Mouse (Mus musculus): ENCODE data around the gene Tnrc6a. TPM values are rescaled to one million over a fixed set of nuclear protein-coding genes. Genes with fewer than 3 reads are reported as not detected.

Tnrc6a gene
- polyA plus RNA-seq, 1 experiment from 2014 or later, result 37.3 TPM

DNA sequence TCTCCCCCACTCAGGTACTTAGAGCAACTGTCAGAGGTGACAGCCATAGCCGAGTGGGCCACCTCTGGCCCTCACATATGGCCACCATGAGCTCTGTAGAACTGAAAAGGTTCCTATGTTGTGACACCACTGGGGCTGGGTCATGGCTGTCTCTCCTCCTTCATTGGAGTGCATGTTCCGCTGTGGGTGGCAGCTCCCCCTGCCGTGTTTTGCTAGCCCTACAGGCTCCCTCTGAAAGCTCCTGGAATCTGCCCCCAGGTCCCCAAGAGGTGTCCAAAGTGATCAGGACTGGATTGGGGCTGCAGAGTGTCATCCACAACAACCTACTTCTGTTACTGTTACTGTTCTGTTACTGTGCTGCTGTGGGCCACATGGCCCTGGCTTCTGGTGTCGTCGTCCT is 88.6 kb downstream of the Tnrc6a start:
- Histone ChIP-seq H3K27me3 (replicated peaks; ENCODE audit: control insufficient read depth, insufficient read depth, low read length) (no peaks in the 10 kb centered on the region), H3K27ac (ENCODE audit: low read length) (no peak overlapping the region), H3K9ac (replicated peaks; ENCODE audit: low read depth, low read length) (no peak overlapping the region), H3K36me3 (ENCODE audit: control insufficient read depth, insufficient read depth) (no peaks in the 10 kb centered on the region), H3K9me3 (ENCODE audit: control insufficient read depth, low read length) (no peaks in the 10 kb centered on the region), H3K4me1 (replicated peaks; ENCODE audit: control insufficient read depth, insufficient read depth, low read length) (no peaks in the 10 kb centered on the region), H3K4me2 (ENCODE audit: low read length) (no peak overlapping the region), H3K4me3 (replicated peaks; ENCODE audit: low read length) (no peak overlapping the region)
- 85% methylated on average over 5 of the region's 5 CpGs for WGBS
- ATAC-seq, result no peak

DNA sequence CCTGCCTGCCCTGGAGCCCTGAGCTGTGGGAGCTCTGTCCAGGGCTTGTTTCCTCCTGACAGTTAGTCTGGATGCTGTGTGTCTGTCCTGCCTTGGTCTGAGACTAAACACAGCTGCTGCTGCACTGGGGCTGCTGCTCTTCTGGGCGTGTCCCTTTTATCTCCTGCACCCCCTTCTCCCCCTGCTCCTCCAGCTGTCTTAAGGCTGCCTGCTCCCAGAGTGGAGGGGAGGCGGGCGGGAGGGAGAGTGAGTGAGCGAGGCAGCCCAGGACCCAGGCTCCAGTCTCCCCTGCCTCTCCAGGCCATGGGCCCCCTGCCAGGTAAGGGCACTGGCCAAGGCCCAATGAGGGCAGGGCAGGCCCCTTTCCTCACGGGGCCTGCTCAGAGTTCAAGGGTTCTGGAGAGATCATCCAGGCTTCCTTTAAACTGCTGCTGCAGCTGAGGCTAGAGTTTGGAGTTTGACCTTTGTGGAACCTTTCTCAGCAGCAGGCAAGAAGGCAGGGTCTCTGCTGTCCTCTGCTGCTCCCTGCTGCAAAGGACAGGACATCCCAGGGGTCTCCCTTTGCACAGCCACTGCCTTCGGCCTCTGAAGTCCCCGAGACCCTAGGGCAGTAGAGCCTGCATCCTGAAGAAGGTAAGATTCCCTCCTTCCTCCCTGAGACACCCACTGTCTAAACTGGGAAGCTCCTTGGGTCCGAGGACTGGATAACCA is 90.8 kb downstream of the Tnrc6a start, which contains the start of gene Slc5a11:
Gene Slc5a11 (plus strand): TSS at position 416 of the 711 bp plus-strand sequence.
- H3K4me1 ChIP-seq (replicated peaks; ENCODE audit: control insufficient read depth, insufficient read depth, low read length), result no peaks in the 10 kb centered on the region
- no peak within 1 kb of the TSS for H3K27ac ChIP-seq (ENCODE audit: low read length)
- no peak within 1 kb of the TSS for H3K4me3 ChIP-seq (replicated peaks; ENCODE audit: low read length)
- no peak within 1 kb of the TSS for H3K4me2 ChIP-seq (ENCODE audit: low read length)
- H3K9me3 ChIP-seq (ENCODE audit: control insufficient read depth, low read length), result no peaks in the 10 kb centered on the region
- no peaks in the 10 kb centered on the region for H3K36me3 ChIP-seq (ENCODE audit: control insufficient read depth, insufficient read depth)
- no peak within 1 kb of the TSS for H3K9ac ChIP-seq (replicated peaks; ENCODE audit: low read depth, low read length)
- no peaks in the 10 kb centered on the region for H3K27me3 ChIP-seq (replicated peaks; ENCODE audit: control insufficient read depth, insufficient read depth, low read length)
- no peak for ATAC-seq
- WGBS, result 30% methylated on average over 8 of the region's 8 CpGs

DNA sequence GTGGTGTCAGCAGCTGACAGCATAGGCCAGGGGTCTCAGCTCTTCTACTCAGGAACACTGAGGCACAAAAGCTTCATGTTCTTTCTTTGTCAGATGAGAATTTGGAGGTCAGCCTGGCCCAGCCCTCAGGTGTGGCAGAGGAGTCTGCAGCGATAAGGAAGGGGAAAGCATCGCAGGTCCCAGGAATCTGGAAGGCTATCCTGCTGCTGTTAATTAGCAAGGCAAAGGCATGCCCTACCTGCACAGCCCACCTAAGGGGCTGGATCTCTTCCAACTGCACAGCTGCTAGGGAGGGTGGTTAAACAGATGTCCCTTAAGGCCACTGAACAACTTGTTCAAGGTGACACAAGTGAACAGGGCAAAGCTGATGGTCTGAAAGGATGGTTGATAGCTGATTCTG is 91.5 kb downstream of the Tnrc6a start:
- H3K4me3 ChIP-seq (replicated peaks; ENCODE audit: low read length), result no peak overlapping the region
- no peak overlapping the region for H3K27ac ChIP-seq (ENCODE audit: low read length)
- H3K27me3 ChIP-seq (replicated peaks; ENCODE audit: control insufficient read depth, insufficient read depth, low read length), result no peaks in the 10 kb centered on the region
- no peaks in the 10 kb centered on the region for H3K9me3 ChIP-seq (ENCODE audit: control insufficient read depth, low read length)
- no peaks in the 10 kb centered on the region for H3K4me1 ChIP-seq (replicated peaks; ENCODE audit: control insufficient read depth, insufficient read depth, low read length)
- H3K9ac ChIP-seq (replicated peaks; ENCODE audit: low read depth, low read length), result no peak overlapping the region
- H3K36me3 ChIP-seq (ENCODE audit: control insufficient read depth, insufficient read depth), result no peaks in the 10 kb centered on the region
- no peak for ATAC-seq
- H3K4me2 ChIP-seq (ENCODE audit: low read length), result no peak overlapping the region
- WGBS, result 56% methylated on average over 2 of the region's 2 CpGs

DNA sequence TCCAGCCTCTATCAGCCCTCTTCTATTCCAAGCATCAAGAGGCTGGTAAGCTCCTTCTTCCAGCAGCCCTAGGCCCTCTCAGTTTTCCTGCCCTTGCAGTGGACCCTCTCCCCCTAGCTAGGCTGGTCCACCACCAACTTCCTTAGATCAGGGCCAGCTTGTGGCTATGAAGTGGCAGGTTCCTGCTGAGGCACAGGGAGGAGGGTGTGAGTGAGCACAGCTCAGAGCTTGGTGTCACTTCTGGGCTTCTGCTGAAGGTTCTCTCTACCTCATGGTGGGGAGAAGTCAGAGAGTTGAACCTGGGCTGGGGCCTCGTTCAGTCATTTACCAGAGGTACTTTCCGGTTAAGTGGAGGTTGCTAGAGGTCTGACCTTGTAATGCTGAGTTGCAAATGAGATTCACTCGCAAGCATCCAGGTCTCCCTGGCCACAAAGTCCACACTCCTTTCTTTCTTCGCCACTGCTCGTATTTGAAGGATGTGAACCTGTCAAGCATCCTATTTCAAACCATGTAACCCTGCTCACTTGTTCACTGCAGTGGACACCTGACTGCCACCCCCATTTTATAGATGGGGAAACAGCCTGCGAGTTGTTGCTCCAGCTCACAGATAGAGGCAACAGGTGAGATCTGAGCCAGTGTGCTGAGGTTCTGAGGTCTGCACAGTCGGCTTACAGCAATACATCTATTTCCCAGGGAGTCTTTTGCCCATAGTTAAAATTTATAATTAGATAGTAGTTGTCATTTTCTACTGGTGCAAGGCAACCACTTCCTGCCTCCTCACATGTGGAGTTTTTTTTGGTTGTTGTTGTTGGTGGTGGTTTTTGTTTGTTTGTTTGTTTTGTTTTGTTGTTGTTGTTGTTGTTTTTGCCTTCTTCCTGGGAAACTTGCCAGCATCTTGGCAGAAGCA is 94.0 kb downstream of the Tnrc6a start:
- Histone ChIP-seq H3K36me3 (ENCODE audit: control insufficient read depth, insufficient read depth) (no peaks in the 10 kb centered on the region), H3K27me3 (replicated peaks; ENCODE audit: control insufficient read depth, insufficient read depth, low read length) (no peaks in the 10 kb centered on the region), H3K9me3 (ENCODE audit: control insufficient read depth, low read length) (no peaks in the 10 kb centered on the region), H3K4me3 (replicated peaks; ENCODE audit: low read length) (no peak overlapping the region), H3K9ac (replicated peaks; ENCODE audit: low read depth, low read length) (no peak overlapping the region), H3K4me2 (ENCODE audit: low read length) (no peak overlapping the region), H3K27ac (ENCODE audit: low read length) (no peak overlapping the region), H3K4me1 (replicated peaks; ENCODE audit: control insufficient read depth, insufficient read depth, low read length) (no peaks in the 10 kb centered on the region)
- 82% methylated on average over 7 of the region's 7 CpGs for WGBS
- no peak for ATAC-seq

DNA sequence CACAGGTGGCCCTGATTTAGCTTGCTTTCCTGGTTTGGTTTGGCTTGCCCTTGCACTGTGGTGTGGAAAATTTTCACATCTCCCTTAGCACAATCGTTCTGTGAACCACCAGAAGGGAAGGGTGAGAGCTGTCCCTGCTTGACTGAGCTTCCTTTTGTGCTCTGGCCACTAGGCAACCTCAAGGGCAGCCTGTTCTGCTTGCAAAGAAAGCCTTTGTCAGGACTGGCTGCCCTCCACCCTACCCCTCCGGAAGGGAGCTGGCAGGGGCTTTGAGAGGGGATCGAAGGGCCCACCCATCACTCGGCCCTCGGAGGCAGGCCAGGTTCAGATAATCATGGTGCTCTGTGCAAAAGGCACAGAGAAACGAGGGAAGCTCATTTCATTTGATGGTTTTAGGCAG is 94.9 kb downstream of the Tnrc6a start:
- Histone ChIP-seq H3K4me2 (ENCODE audit: low read length) (no peak overlapping the region), H3K4me3 (replicated peaks; ENCODE audit: low read length) (no peak overlapping the region), H3K9me3 (ENCODE audit: control insufficient read depth, low read length) (no peaks in the 10 kb centered on the region), H3K36me3 (ENCODE audit: control insufficient read depth, insufficient read depth) (no peaks in the 10 kb centered on the region), H3K9ac (replicated peaks; ENCODE audit: low read depth, low read length) (no peak overlapping the region), H3K27ac (ENCODE audit: low read length) (no peak overlapping the region), H3K4me1 (replicated peaks; ENCODE audit: control insufficient read depth, insufficient read depth, low read length) (no peaks in the 10 kb centered on the region), H3K27me3 (replicated peaks; ENCODE audit: control insufficient read depth, insufficient read depth, low read length) (no peaks in the 10 kb centered on the region)
- WGBS, result 17% methylated on average over 6 of the region's 6 CpGs
- ATAC-seq, result no peak

DNA sequence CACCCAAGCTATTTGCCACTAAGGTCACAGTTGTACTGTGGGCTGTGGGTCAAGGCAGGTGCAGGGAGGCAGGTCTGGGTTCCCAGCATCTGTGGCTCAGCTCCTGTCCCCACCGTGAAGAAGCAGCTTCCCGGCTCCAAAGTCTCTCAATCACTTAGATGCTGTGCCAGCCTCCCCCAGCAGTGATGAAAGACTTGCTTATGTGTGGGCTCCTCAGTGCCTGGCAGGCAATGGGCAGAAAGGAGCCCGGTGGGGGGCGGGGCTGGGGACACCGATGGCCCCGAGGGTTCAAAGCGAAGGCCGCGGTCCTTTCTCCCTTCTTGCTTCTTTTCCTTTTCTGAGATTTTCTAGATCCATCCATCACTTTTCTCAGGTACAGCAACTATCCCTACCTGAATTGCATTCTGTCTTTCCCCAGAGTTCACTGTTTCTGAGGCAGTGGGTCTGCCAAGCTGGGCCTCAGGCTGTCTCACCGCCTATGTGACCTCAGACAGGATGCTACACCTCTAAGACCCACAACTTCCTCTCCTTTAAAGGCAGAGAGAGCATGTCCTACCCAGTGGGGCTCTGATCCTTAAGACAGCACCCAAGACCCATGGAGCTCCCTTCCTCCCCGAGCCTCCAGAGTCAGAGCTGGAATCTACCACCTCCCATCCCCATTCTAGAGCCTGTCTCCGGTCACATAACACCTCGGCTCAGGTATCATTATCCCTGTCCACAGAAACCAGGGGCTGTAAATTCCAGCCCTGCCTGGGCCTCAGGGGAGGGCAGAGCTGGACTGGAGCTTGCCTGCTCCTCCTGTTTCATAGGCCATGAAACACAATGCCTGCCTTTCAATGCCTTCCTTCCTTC is 96.3 kb downstream of the Tnrc6a start:
- 81% methylated on average over 13 of the region's 13 CpGs for WGBS

DNA sequence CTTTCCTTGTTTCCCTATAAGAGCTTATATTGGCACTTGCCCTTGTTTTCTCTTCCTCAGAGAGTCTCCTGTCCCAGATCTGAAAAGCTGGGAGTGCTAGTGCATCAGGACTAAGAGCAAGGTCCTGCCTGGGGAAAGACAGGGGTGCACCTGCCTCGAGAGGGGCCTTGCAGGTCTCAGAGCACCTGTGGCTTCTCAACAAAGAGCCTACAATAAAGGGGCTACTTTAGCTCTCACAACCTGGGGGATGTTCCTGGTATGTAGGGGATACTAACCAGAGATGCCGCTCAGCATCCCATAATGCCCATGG is 96.9 kb downstream of the Tnrc6a start:
- Histone ChIP-seq H3K4me2 (ENCODE audit: low read length) (no peak overlapping the region), H3K4me3 (replicated peaks; ENCODE audit: low read length) (no peak overlapping the region), H3K9me3 (ENCODE audit: control insufficient read depth, low read length) (no peaks in the 10 kb centered on the region), H3K36me3 (ENCODE audit: control insufficient read depth, insufficient read depth) (no peaks in the 10 kb centered on the region), H3K27ac (ENCODE audit: low read length) (no peak overlapping the region), H3K27me3 (replicated peaks; ENCODE audit: control insufficient read depth, insufficient read depth, low read length) (no peaks in the 10 kb centered on the region), H3K9ac (replicated peaks; ENCODE audit: low read depth, low read length) (no peak overlapping the region), H3K4me1 (replicated peaks; ENCODE audit: control insufficient read depth, insufficient read depth, low read length) (no peaks in the 10 kb centered on the region)
- no peak for ATAC-seq
- 69% methylated on average over 2 of the region's 2 CpGs for WGBS

More for the DNA sequence above, 96.3 kb downstream of the Tnrc6a start:
- Histone ChIP-seq H3K4me3 (replicated peaks; ENCODE audit: low read length) (no peak overlapping the region), H3K27ac (ENCODE audit: low read length) (no peak overlapping the region), H3K4me2 (ENCODE audit: low read length) (no peak overlapping the region), H3K9me3 (ENCODE audit: control insufficient read depth, low read length) (no peaks in the 10 kb centered on the region), H3K9ac (replicated peaks; ENCODE audit: low read depth, low read length) (no peak overlapping the region), H3K36me3 (ENCODE audit: control insufficient read depth, insufficient read depth) (no peaks in the 10 kb centered on the region), H3K27me3 (replicated peaks; ENCODE audit: control insufficient read depth, insufficient read depth, low read length) (no peaks in the 10 kb centered on the region), H3K4me1 (replicated peaks; ENCODE audit: control insufficient read depth, insufficient read depth, low read length) (no peaks in the 10 kb centered on the region)
- ATAC-seq, result no peak

DNA sequence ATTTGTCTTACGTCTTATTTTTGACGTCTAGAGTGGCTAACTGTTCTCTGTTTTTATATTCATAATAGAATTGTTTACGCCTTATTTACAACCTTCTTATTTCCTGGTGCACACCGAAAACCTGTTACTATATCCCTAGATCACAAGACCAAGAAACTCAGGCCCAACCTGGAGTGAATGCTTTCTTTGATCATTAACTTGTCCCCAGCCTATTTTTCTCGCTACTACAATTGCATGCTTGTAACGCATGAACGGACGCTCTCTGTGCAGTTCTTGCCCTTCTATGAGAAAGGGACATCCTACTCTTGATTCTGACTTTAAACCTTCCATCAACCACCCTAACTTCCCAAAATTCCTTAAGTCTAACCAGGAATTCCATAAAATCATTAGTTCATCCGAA is 100.4 kb downstream of the Tnrc6a start:
- ATAC-seq, result no peak

DNA sequence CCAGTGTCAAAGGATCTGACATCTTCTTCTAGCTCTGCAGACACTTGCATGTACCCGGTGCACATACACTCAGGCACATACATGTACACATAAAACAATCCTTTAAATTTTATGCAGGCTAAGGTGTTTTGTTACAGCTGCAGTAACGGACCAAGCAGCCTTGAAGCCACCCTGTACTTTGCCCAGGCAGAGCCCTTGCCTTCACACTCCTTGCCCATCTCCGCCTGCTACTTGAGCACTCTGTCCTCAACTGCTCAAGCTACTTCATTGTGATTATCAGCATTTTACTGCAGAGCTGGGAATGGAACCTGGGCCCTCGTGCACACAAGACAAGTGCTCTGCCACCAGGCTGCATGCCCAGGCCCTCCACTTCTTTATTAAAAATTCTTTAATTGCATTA is 101.5 kb downstream of the Tnrc6a start:
- H3K4me2 ChIP-seq (ENCODE audit: low read length), result no peak overlapping the region
- WGBS, result 83% methylated on average over 4 of the region's 4 CpGs
- no peaks in the 10 kb centered on the region for H3K4me1 ChIP-seq (replicated peaks; ENCODE audit: control insufficient read depth, insufficient read depth, low read length)
- H3K27ac ChIP-seq (ENCODE audit: low read length), result no peak overlapping the region
- no peaks in the 10 kb centered on the region for H3K36me3 ChIP-seq (ENCODE audit: control insufficient read depth, insufficient read depth)
- no peaks in the 10 kb centered on the region for H3K9me3 ChIP-seq (ENCODE audit: control insufficient read depth, low read length)
- no peak overlapping the region for H3K9ac ChIP-seq (replicated peaks; ENCODE audit: low read depth, low read length)
- ATAC-seq, result no peak
- no peaks in the 10 kb centered on the region for H3K27me3 ChIP-seq (replicated peaks; ENCODE audit: control insufficient read depth, insufficient read depth, low read length)
- H3K4me3 ChIP-seq (replicated peaks; ENCODE audit: low read length), result no peak overlapping the region

More for the DNA sequence above, 100.4 kb downstream of the Tnrc6a start:
- Histone ChIP-seq H3K4me2 (ENCODE audit: low read length) (no peak overlapping the region), H3K9me3 (ENCODE audit: control insufficient read depth, low read length) (no peaks in the 10 kb centered on the region), H3K4me1 (replicated peaks; ENCODE audit: control insufficient read depth, insufficient read depth, low read length) (no peaks in the 10 kb centered on the region), H3K36me3 (ENCODE audit: control insufficient read depth, insufficient read depth) (no peaks in the 10 kb centered on the region), H3K9ac (replicated peaks; ENCODE audit: low read depth, low read length) (no peak overlapping the region), H3K27me3 (replicated peaks; ENCODE audit: control insufficient read depth, insufficient read depth, low read length) (no peaks in the 10 kb centered on the region), H3K27ac (ENCODE audit: low read length) (no peak overlapping the region), H3K4me3 (replicated peaks; ENCODE audit: low read length) (no peak overlapping the region)
- 78% methylated on average over 9 of the region's 9 CpGs for WGBS

Data from forebrain, embryonic 16.5 days (tissue).